Mouse (Mus musculus) liver, postnatal 0 days (tissue): ENCODE data around the gene Oaz1. TPM values are rescaled to one million over a fixed set of nuclear protein-coding genes. Genes with fewer than 3 reads are reported as not detected.
"Not testable (repeated sequence)": the region's sequence is repeated elsewhere in the genome, so short reads cannot be mapped to it uniquely, and the experiment has no call there.

ENCODE experiments used
- ATAC-seq: fragments of 200-750 bp; cut with Nextera tagmentation; 2 replicates; pipeline ENCODE4 v1.8.0; 2017; ENCODE audit warnings: mild to moderate bottlenecking, moderate library complexity
- DNase-seq: peaks from one replicate; pipeline ENCODE4 v3.0.0-alpha.2; 2016
- H3K27ac ChIP-seq: fragments of 300-500 bp; sonication (generic); 2 replicates; pipeline ENCODE4 v1.5.1; 2014; ENCODE audit warnings: antibody characterized with exemption, moderate library complexity, mild to moderate bottlenecking, low read depth
- H3K27me3 ChIP-seq: fragments of 300-500 bp; sonication (generic); 2 replicates; pipeline ENCODE4 v1.6.1; 2014; ENCODE audit warnings: low read length, control low read depth, mixed read lengths; ENCODE audit not compliant: insufficient read depth
- H3K36me3 ChIP-seq: fragments of 300-500 bp; sonication (generic); replicated peaks from 2 replicates; pipeline ENCODE4 v1.6.1; 2014; ENCODE audit warnings: mild to moderate bottlenecking, control low read depth, low read length, moderate library complexity, mixed read lengths; ENCODE audit not compliant: insufficient read depth
- H3K4me1 ChIP-seq: fragments of 300-500 bp; sonication (generic); 2 replicates; pipeline ENCODE4 v1.6.1; 2014; ENCODE audit warnings: antibody characterized with exemption, mild to moderate bottlenecking, control low read depth; ENCODE audit not compliant: insufficient read depth
- H3K4me2 ChIP-seq: fragments of 300-500 bp; sonication (generic); 2 replicates; pipeline ENCODE4 v1.6.1; 2014; ENCODE audit warnings: low read depth, mild to moderate bottlenecking, low read length, moderate library complexity, mixed read lengths
- H3K4me3 ChIP-seq: fragments of 300-500 bp; sonication (generic); 2 replicates; pipeline ENCODE4 v1.5.1; 2014; ENCODE audit warnings: low read depth, low read length
- H3K9ac ChIP-seq: fragments of 300-500 bp; sonication (generic); replicated peaks from 2 replicates; pipeline ENCODE4 v1.6.1; 2014; ENCODE audit warnings: mild to moderate bottlenecking, moderate library complexity
- H3K9me3 ChIP-seq: fragments of 300-500 bp; sonication (generic); 2 replicates; pipeline ENCODE4 v1.6.1; 2016; ENCODE audit warnings: mild to moderate bottlenecking, control low read depth, low read length, mixed read lengths
- CTCF ChIP-seq: sonication (generic); IDR thresholded peaks from 2 replicates; pipeline ENCODE4 v1.5.1; 2016; ENCODE audit warnings: antibody characterized with exemption, low read depth
- EP300 ChIP-seq: IDR thresholded peaks from 2 replicates; pipeline ENCODE4 v1.6.1; 2016; ENCODE audit warnings: antibody characterized with exemption, low read depth, mild to moderate bottlenecking
- WGBS: fragments of 180-500 bp; shearing (Covaris S2); extraction: QIAGEN DNeasy Blood & Tissue Kit; methylation state at CpG from one replicate; pipeline ENCODE4 v1.1.7; 2014; ENCODE audit not compliant: insufficient replicate concordance; 5-methylcytosine and 5-hydroxymethylcytosine counted together
- polyA plus RNA-seq: library from polyadenylated mRNA; unstranded; fragments of >200 nt; fragmentation: Nextera tagmentation; extraction: Ambion mirVana; gene quantifications from 2 replicates; pipeline ENCODE4 v1.2.1, GENCODE M21; 2015

Oaz1 gene
- polyA plus RNA-seq, 1 experiment from 2014 or later, result 1,029 TPM

DNA sequence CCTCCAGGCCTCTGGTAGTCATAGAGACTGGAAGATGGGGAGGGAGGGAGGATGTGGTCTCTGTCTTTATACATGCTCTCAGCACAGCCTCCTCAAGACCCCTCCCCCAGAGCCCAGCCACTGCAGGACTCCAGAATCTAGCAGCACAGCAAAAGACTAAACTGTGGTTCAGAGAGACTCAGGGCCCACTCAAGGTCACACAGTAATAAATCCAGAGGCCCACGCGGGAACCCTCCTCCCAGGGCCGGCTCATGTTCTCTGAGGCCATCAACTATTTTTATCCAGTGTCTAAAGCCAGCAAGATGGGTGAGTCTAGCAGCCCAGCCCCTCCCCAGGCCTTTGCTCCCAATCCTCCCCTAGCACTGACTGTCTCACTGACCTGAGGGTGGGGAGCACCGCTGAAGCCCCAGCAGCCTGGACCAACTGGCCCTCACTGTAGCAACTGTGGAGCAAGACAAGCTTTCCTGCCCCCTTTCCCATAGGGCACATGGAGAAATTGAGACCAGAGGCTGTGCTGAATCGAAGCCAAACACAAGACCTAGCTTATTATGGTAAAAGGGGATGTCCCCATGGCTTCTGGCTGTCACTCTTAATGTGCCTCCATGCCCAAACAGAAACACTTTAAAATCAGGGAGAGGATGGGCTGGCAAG is 13.9 kb upstream of the Oaz1 start:
- ATAC-seq (no peak), DNase-seq (no peak)
- no peak for TF ChIP-seq CTCF
- TF ChIP-seq EP300, result no peak
- Histone ChIP-seq H3K9me3 (no peaks in the 10 kb centered on the region), H3K36me3 (no peaks in the 10 kb centered on the region), H3K4me1 (peaks cover 11% of the 10 kb centered on the region), H3K27me3 (peaks cover 30% of the 10 kb centered on the region), H3K4me3 (no peak overlapping the region), H3K9ac (no peak overlapping the region), H3K4me2 (no peak overlapping the region), H3K27ac (no peak overlapping the region)
- 49% methylated on average over 5 of the region's 5 CpGs for WGBS

GRCm38 (mm10) chr10:80813366-80813765 is 13.1 kb upstream of the Oaz1 start, which contains the start of gene Jsrp1:
Gene Jsrp1, minus strand, starts transcription at chr10:80813498.
- Histone ChIP-seq H3K4me2 (no peak within 1 kb of the TSS), H3K9me3 (no peaks in the 10 kb centered on the region), H3K27ac (no peak within 1 kb of the TSS), H3K4me1 (peaks cover 9% of the 10 kb centered on the region), H3K36me3 (no peaks in the 10 kb centered on the region), H3K27me3 (peaks cover 21% of the 10 kb centered on the region), H3K9ac (no peak within 1 kb of the TSS), H3K4me3 (no peak within 1 kb of the TSS)
- no peak for TF ChIP-seq CTCF
- TF ChIP-seq EP300, result no peak
- WGBS, result 62% methylated on average over 4 of the region's 4 CpGs
- ATAC-seq (no peak), DNase-seq (no peak)

DNA sequence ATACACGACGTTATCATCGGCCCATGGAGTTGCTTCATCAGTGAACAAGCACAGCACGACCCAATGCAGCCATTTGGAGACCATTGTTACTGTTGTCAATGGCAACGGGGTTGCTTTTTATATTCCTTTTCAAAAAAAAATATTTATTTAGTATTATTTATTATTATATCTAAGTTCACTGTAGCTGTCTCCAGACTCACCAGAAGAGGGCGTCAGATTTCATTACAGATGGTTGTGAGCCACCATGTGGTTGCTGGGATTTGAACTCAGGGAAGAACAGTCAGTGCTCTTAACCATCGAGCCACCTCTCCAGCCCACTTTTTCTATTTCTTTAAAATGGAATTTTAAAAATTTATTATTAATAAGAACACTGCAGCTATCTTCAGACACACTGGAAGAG is 11.7 kb upstream of the Oaz1 start:
- no peak for DNase-seq
- H3K27ac ChIP-seq, result no peak overlapping the region
- H3K4me3 ChIP-seq, result no peak overlapping the region
- H3K4me2 ChIP-seq, result no peak overlapping the region
- no peaks in the 10 kb centered on the region for H3K36me3 ChIP-seq
- ATAC-seq, result no peak
- H3K27me3 ChIP-seq, result peaks cover 8% of the 10 kb centered on the region
- H3K9me3 ChIP-seq, result no peaks in the 10 kb centered on the region
- TF ChIP-seq CTCF (peak; percentile 36), EP300 (no peak)
- 53% methylated on average over 7 of the region's 7 CpGs for WGBS
- peaks cover 12% of the 10 kb centered on the region for H3K4me1 ChIP-seq
- H3K9ac ChIP-seq, result no peak overlapping the region

DNA sequence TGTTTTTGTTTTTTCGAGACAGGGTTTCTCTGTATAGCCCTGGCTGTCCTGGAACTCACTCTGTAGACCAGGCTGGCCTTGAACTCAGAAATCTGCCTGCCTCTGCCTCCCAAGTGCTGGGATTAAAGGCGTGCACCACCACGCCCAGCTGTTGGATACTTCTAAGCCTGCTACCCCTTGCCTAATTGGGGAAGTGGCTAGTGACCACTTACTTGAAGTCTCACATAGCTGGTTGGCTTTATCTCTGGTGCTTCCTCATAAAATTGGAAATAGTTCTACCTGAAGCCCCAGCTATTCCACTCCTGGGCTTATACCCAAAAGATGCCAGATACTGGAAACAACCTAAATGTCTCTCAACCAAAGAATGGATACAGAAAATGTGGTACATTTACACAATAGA is 10.2 kb upstream of the Oaz1 start:
- H3K4me1 ChIP-seq, result peaks cover 17% of the 10 kb centered on the region
- not testable (repeated sequence) for H3K9me3 ChIP-seq, H3K4me2 ChIP-seq, DNase-seq, H3K27ac ChIP-seq, H3K4me3 ChIP-seq, H3K36me3 ChIP-seq, H3K27me3 ChIP-seq, ATAC-seq, H3K9ac ChIP-seq
- WGBS, result 59% methylated on average over 3 of the region's 3 CpGs

GRCm38 (mm10) chr10:80817164-80817563 is 9.3 kb upstream of the Oaz1 start:
- H3K27me3 ChIP-seq, result no peaks in the 10 kb centered on the region
- no peak overlapping the region for H3K4me2 ChIP-seq
- H3K9me3 ChIP-seq, result no peaks in the 10 kb centered on the region
- no peak overlapping the region for H3K9ac ChIP-seq
- ATAC-seq, result no peak
- H3K36me3 ChIP-seq, result no peaks in the 10 kb centered on the region
- H3K4me3 ChIP-seq, result no peak overlapping the region
- DNase-seq, result peak; percentile 52
- H3K4me1 ChIP-seq, result peaks cover 18% of the 10 kb centered on the region
- WGBS, result 61% methylated on average over 2 of the region's 2 CpGs
- no peak for TF ChIP-seq EP300
- H3K27ac ChIP-seq, result peak overlapping the region; percentile 29; the same call in 1 of the 2 replicates

GRCm38 (mm10) chr10:80817955-80818354 is 8.5 kb upstream of the Oaz1 start:
- Histone ChIP-seq H3K4me1 (peaks cover 21% of the 10 kb centered on the region), H3K27ac (peak overlapping the region; percentile 94)
- not testable (repeated sequence) for ATAC-seq, H3K4me3 ChIP-seq, H3K36me3 ChIP-seq, H3K9ac ChIP-seq, H3K9me3 ChIP-seq, DNase-seq, H3K4me2 ChIP-seq, H3K27me3 ChIP-seq
- WGBS, result 86% methylated on average over 7 of the region's 7 CpGs
- TF ChIP-seq CTCF, result peak; percentile 51
